29 mouse cellular contexts compared by ENCODE assay signal in the genomic region with DNA sequence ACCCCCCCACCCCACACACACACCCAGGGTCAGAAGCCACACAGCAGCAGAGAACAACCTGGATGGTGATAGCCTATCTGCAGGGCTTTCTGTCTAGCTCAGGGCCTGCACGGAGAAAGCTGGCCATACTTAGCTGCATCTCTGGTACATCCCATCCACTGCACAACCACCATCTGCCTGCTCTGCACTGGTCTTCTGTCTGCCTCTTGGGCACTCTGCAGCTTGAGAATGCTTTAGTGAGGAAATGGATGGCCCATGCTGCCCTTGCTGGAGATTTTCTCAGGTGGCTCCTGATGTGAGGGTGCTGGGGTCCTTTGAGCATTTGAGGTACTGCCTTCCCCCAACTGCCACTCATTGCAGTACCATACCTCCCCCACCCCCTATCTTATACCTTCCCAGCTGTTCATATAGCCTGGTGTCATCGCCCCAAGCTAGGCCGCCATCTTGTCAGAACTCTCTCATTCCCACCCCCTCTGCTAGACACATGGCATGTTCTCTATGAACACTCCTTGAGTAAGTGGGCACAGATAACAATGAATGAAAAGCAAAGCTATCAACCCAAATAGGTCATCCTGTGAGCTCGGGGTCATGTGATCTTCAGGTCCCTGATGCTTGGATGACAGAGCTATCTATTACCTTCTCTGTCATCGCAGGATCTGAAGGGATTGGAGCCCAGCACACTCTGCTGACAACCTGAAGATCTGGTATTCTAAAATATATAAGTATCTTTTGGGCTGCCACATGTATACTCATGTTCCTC. TPM values are rescaled to one million over a fixed set of nuclear protein-coding genes. Genes with fewer than 3 reads are reported as not detected.
DNase-seq lines count a peak whose midpoint lies in the region; ATAC-seq lines count a peak whose summit lies in the region.
"Had no signal": no experiment of that assay in that cellular context is flagged by ENCODE, and none has a peak within 500 bp of the region (broad histone marks: within the 10 kb centered on the region; RNA-seq: fewer than 3 reads in every experiment).

No protein-coding gene starts in this region.

- intact Hi-C loops in heart, postnatal 36 days (cut with DNase I): no loop called here

- H3K4me2 ChIP-seq in neural tube, embryonic 11.5 days (ENCODE audit: low read depth): no peak overlapping the region
- H3K4me2 ChIP-seq in neural tube, embryonic 15.5 days: no peak overlapping the region
- H3K4me2 ChIP-seq: embryonic facial prominence, embryonic 13.5 days; forebrain, embryonic 12.5 days; heart, embryonic 15.5 days; hindbrain, embryonic 13.5 days; kidney, embryonic 15.5 days had no signal

- no peak overlapping the region for H3K4me3 ChIP-seq in neural tube, embryonic 11.5 days (ENCODE audit: low read depth, low read length)
- H3K4me3 ChIP-seq in neural tube, embryonic 15.5 days (replicated peaks): no peak overlapping the region
- H3K4me3 ChIP-seq: embryonic facial prominence, embryonic 13.5 days; forebrain, embryonic 12.5 days; heart, embryonic 15.5 days; hindbrain, embryonic 13.5 days; kidney, embryonic 15.5 days; layer of hippocampus, adult 2 months had no signal

- H3K9me3 ChIP-seq in neural tube, embryonic 11.5 days (ENCODE audit: control insufficient read depth, low read length): no peaks in the 10 kb centered on the region
- no peaks in the 10 kb centered on the region for H3K9me3 ChIP-seq in neural tube, embryonic 15.5 days (replicated peaks)
- H3K9me3 ChIP-seq: embryonic facial prominence, embryonic 13.5 days; forebrain, embryonic 12.5 days; heart, embryonic 15.5 days; hindbrain, embryonic 13.5 days; kidney, embryonic 15.5 days had no signal

- no peak overlapping the region for H3K9ac ChIP-seq in neural tube, embryonic 11.5 days (ENCODE audit: low read length)
- H3K9ac ChIP-seq in neural tube, embryonic 15.5 days (replicated peaks): no peak overlapping the region
- H3K9ac ChIP-seq: embryonic facial prominence, embryonic 13.5 days; forebrain, embryonic 12.5 days; forebrain, postnatal 0 days; heart, embryonic 15.5 days; hindbrain, embryonic 13.5 days; kidney, embryonic 15.5 days; liver, embryonic 14.5 days had no signal

- no peaks in the 10 kb centered on the region for H3K4me1 ChIP-seq in neural tube, embryonic 11.5 days (ENCODE audit: control insufficient read depth, insufficient read depth, low read length)
- H3K4me1 ChIP-seq in neural tube, embryonic 15.5 days: no peaks in the 10 kb centered on the region
- H3K4me1 ChIP-seq: hindbrain, embryonic 13.5 days; kidney, embryonic 15.5 days had no signal

- no peaks in the 10 kb centered on the region for H3K27me3 ChIP-seq in neural tube, embryonic 11.5 days (ENCODE audit: control insufficient read depth, insufficient read depth, low read length)
- no peaks in the 10 kb centered on the region for H3K27me3 ChIP-seq in neural tube, embryonic 15.5 days (replicated peaks)
- H3K27me3 ChIP-seq: embryonic facial prominence, embryonic 13.5 days; heart, embryonic 15.5 days; hindbrain, embryonic 13.5 days; kidney, embryonic 15.5 days had no signal

- 95% methylated on average over 5 of the region's 5 CpGs for WGBS in neural tube, embryonic 11.5 days
- WGBS in neural tube, embryonic 15.5 days: 92% methylated on average over 5 of the region's 5 CpGs

- H3K27ac ChIP-seq in neural tube, embryonic 11.5 days (ENCODE audit: low read depth, low read length): no peak overlapping the region
- H3K27ac ChIP-seq in neural tube, embryonic 15.5 days (replicated peaks): no peak overlapping the region
- H3K27ac ChIP-seq: embryonic facial prominence, embryonic 13.5 days; forebrain, embryonic 12.5 days; heart, embryonic 15.5 days; hindbrain, embryonic 13.5 days; kidney, embryonic 15.5 days; layer of hippocampus, adult 2 months; liver, embryonic 14.5 days; macrophage had no signal

- DNase-seq in cerebellum, adult 11 months: peak; percentile 28
- DNase-seq in heart, adult 11 months: peak; percentile 76
- no peak for DNase-seq in heart, postnatal 36 days
- DNase-seq in neural tube, embryonic 11.5 days (ENCODE audit: low spot score): peak; percentile 5
- peak; percentile 44 to 57 for DNase-seq in cerebellum, postnatal 25 days
- DNase-seq in gastrocnemius, postnatal 4 days (ENCODE audit: low spot score in 2 of 2): no peak
- DNase-seq: adrenal gland, adult 8-10 months; embryo, embryonic 11 days; forebrain, postnatal 0 days; heart, postnatal 4 days; kidney, adult 11 months; kidney, postnatal 25 days; liver; lung, adult 2 months; lung, postnatal 10 days; midbrain, embryonic 14.5 days; right cerebral cortex, adult 18-20 months; thymus, postnatal 14 days had no signal

- no peaks in the 10 kb centered on the region for H3K36me3 ChIP-seq in neural tube, embryonic 11.5 days (ENCODE audit: control insufficient read depth, insufficient read depth, low read length)
- no peaks in the 10 kb centered on the region for H3K36me3 ChIP-seq in neural tube, embryonic 15.5 days
- H3K36me3 ChIP-seq: embryonic facial prominence, embryonic 13.5 days; forebrain, embryonic 12.5 days; heart, embryonic 15.5 days; hindbrain, embryonic 13.5 days; kidney, embryonic 15.5 days had no signal

- ATAC-seq in cerebellum, adult (ENCODE audit: insufficient number of reproducible peaks, low FRiP score, low TSS enrichment): no peak
- ATAC-seq in neural tube, embryonic 11.5 days (ENCODE audit: insufficient read depth, low FRiP score, low TSS enrichment): no peak
- no peak for ATAC-seq in neural tube, embryonic 15.5 days (ENCODE audit: low FRiP score)
- ATAC-seq: forebrain, postnatal 0 days had no signal

RNA-seq across cellular contexts. Expression of gene Phactr3, which starts 13.0 kb away (rescaled TPM):
- 1 to 10 TPM in 1 of 2 experiments, under 1 TPM in 1; 0.97 to 1.5 TPM for total RNA-seq in heart, postnatal 36 days (2021)
- polyA plus RNA-seq in neural tube, embryonic 11.5 days (2014; fragmentation: Nextera tagmentation; extraction: Ambion mirVana): 11.4 and 14.7 TPM in 2 replicates
- polyA plus RNA-seq in neural tube, embryonic 15.5 days (2015; fragmentation: Nextera tagmentation; extraction: Ambion mirVana): 47.1 and 57.2 TPM in 2 replicates
- under 1 TPM; 0.17 to 0.29 TPM for total RNA-seq in gastrocnemius, postnatal 4 days (2021)
- polyA plus RNA-seq: C2C12, macrophage had no signal

RNA-seq across cellular contexts. Expression of gene Zfp931, which starts 53.5 kb away (rescaled TPM):
- total RNA-seq in heart, postnatal 36 days (2021): 10 to 100 TPM; 10.7 to 12.2 TPM
- 11.6 and 11.7 TPM in 2 replicates for polyA plus RNA-seq in neural tube, embryonic 11.5 days (2014; fragmentation: Nextera tagmentation; extraction: Ambion mirVana)
- 17.0 and 18.4 TPM in 2 replicates for polyA plus RNA-seq in neural tube, embryonic 15.5 days (2015; fragmentation: Nextera tagmentation; extraction: Ambion mirVana)
- total RNA-seq in gastrocnemius, postnatal 4 days (2021): 10 to 100 TPM in 1 of 2 experiments, 1 to 10 TPM in 1; 8.4 to 11.4 TPM

Comparison
In these comparisons a context has a peak if more than half of its experiments do, and no peak if none do; other contexts are left out.
1. DNase-seq: peak in cerebellum, adult 11 months (single experiment), heart, adult 11 months (single experiment), neural tube, embryonic 11.5 days (single experiment) and cerebellum, postnatal 25 days (2 of 2); none in heart, postnatal 36 days (0 of 2) and gastrocnemius, postnatal 4 days (0 of 2).